Mouse (Mus musculus) thymus, adult 2 months (tissue): Measurements from ENCODE around the gene Abcb10.

Source experiments
- CTCF ChIP-seq: fragments of 200-500 bp; IDR thresholded peaks from 2 replicates; pipeline ENCODE4 v1.5.1; 2012; ENCODE audit warnings: mild to moderate bottlenecking, control low read depth, low read length, moderate library complexity, borderline replicate concordance; ENCODE audit not compliant: control insufficient read depth, poor library complexity, insufficient read depth; ENCODE audit errors: extremely low read depth
- POLR2A ChIP-seq: fragments of 200-500 bp; IDR thresholded peaks from 2 replicates; pipeline ENCODE4 v1.6.1; 2012; ENCODE audit warnings: mild to moderate bottlenecking, low read length, control low read depth, moderate library complexity; ENCODE audit not compliant: control insufficient read depth, poor library complexity, insufficient read depth; ENCODE audit errors: extremely low read depth

DNA sequence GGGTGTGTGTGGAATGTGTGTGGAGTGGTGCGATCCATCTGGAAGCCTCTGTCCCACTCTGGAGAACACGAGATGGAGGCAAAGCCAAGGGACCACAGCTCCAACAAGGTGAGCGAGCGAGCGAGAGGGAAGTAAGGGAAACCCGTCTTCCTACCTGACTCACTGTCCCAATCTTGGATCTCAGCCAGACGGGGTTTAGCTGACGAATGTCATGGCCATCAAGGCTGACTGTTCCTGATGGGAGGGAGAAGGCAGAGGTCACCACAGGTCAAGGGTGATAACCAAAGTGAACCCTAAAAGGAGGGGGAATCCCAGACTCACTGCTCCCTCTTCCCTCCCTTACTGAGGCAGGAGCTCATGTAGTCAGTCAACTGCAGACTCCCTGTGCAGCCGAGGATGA lies 22.9 kb downstream of the Abcb10 start:
- TF ChIP-seq POLR2A (no peak), CTCF (no peak)
